Mouse (Mus musculus): ENCODE data around the gene Nat8f1. TPM values are rescaled to one million over a fixed set of nuclear protein-coding genes. Genes with fewer than 3 reads are reported as not detected.

The Nat8f1 gene
- polyA plus RNA-seq, 1 experiment from 2014 or later: 6.2 TPM

DNA sequence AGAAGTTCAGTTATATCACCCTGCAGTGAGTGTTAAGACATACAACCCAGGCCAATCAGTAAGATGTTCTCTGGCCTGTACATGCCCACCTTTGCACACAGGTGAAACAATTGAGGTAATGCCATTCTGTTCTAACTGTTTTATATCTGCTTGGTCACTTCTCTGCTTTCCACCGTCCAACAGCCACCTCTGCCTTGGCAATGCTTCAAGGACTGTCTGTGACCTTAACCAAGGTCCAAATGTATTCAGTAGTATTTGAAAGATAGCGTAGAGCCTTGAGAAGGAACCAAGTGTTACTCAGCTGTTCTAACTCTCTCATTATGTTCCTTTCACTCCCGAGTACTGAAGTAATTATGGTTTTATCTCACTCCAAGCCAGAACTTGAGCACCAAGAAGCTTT, 52.9 kb downstream of the Nat8f1 start:
- no peak for DNase-seq (ENCODE audit: low spot score, missing footprints)
- no peak for ATAC-seq (ENCODE audit: low FRiP score)

DNA sequence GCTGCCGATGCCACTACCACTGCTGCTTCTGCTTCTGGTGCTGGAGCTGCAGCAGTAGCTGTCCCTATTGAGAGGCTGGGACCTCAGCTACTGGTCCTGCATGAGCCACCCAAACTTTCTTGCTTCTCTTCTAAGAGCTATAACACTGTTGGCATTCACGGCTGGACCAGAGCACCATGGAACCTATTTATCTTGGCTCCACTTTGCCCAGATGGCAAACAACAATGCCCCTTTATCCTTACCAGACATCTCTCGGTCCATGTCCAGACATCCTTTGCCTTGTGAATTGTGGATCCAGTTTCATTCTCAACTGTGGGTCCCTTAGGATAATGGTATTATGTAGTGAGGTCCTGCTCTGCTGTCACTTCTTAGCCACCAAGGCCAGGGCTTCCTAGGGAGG, 54.2 kb downstream of the Nat8f1 start:
- ATAC-seq (ENCODE audit: low FRiP score): no peak
- Histone ChIP-seq H3K9ac (ENCODE audit: low read length) (no peak overlapping the region), H3K4me2 (no peak overlapping the region), H3K36me3 (ENCODE audit: control insufficient read depth, insufficient read depth, low read length) (no peaks in the 10 kb centered on the region), H3K27me3 (ENCODE audit: control insufficient read depth, insufficient read depth, low read length) (no peaks in the 10 kb centered on the region), H3K4me1 (ENCODE audit: control insufficient read depth, insufficient read depth, low read length) (no peaks in the 10 kb centered on the region), H3K9me3 (ENCODE audit: control insufficient read depth, low read length) (no peaks in the 10 kb centered on the region), H3K27ac (ENCODE audit: low read depth, low read length) (no peak overlapping the region), H3K4me3 (ENCODE audit: low read depth, low read length) (no peak overlapping the region)
- WGBS: 86% methylated on average over 3 of the region's 3 CpGs
- no peak for DNase-seq (ENCODE audit: low spot score, missing footprints)

More for the DNA sequence above, 52.9 kb downstream of the Nat8f1 start:
- Histone ChIP-seq H3K4me1 (ENCODE audit: control insufficient read depth, insufficient read depth, low read length) (no peaks in the 10 kb centered on the region), H3K4me2 (no peak overlapping the region), H3K36me3 (ENCODE audit: control insufficient read depth, insufficient read depth, low read length) (no peaks in the 10 kb centered on the region), H3K9me3 (ENCODE audit: control insufficient read depth, low read length) (no peaks in the 10 kb centered on the region), H3K27ac (ENCODE audit: low read depth, low read length) (no peak overlapping the region), H3K9ac (ENCODE audit: low read length) (no peak overlapping the region), H3K4me3 (ENCODE audit: low read depth, low read length) (no peak overlapping the region), H3K27me3 (ENCODE audit: control insufficient read depth, insufficient read depth, low read length) (no peaks in the 10 kb centered on the region)
- WGBS: 79% methylated on average over 3 of the region's 3 CpGs

Other genes with a start within 250 kb of the Nat8f1 start
- gene Nat8f7, start 202.5 kb downstream of the Nat8f1 start, polyA plus RNA-seq (2014; fragmentation: Nextera tagmentation; extraction: Ambion mirVana): not detected in 2 replicates
- gene Nat8f3, start 149.9 kb downstream of the Nat8f1 start, polyA plus RNA-seq (2014; fragmentation: Nextera tagmentation; extraction: Ambion mirVana): 0.10 TPM in 1 of 2 replicates, not detected in the other
- gene Nat8f6, start 94.7 kb downstream of the Nat8f1 start, polyA plus RNA-seq (2014; fragmentation: Nextera tagmentation; extraction: Ambion mirVana): not detected in 2 replicates
- gene Nat8f5, start 94.7 kb downstream of the Nat8f1 start, polyA plus RNA-seq (2014; fragmentation: Nextera tagmentation; extraction: Ambion mirVana): not detected in 2 replicates
- not detected in 2 replicates for gene Nat8, start 83.6 kb downstream of the Nat8f1 start, polyA plus RNA-seq (2014; fragmentation: Nextera tagmentation; extraction: Ambion mirVana)
- not detected in 2 replicates for gene Nat8f2, start 46.5 kb downstream of the Nat8f1 start, polyA plus RNA-seq (2014; fragmentation: Nextera tagmentation; extraction: Ambion mirVana)
- 6.0 and 7.0 TPM in 2 replicates for gene Nat8f4, start 10.8 kb downstream of the Nat8f1 start, polyA plus RNA-seq (2014; fragmentation: Nextera tagmentation; extraction: Ambion mirVana)
- gene Tprkb, start 3.8 kb downstream of the Nat8f1 start, polyA plus RNA-seq (2014; fragmentation: Nextera tagmentation; extraction: Ambion mirVana): 33.6 and 40.7 TPM in 2 replicates
- 40.3 and 42.6 TPM in 2 replicates for gene Dusp11, start 46.0 kb upstream of the Nat8f1 start, polyA plus RNA-seq (2014; fragmentation: Nextera tagmentation; extraction: Ambion mirVana)
- gene Figla, start 100.5 kb upstream of the Nat8f1 start, polyA plus RNA-seq (2014; fragmentation: Nextera tagmentation; extraction: Ambion mirVana): not detected in 2 replicates
- 57.8 and 64.5 TPM in 2 replicates for gene Add2, start 113.0 kb upstream of the Nat8f1 start, polyA plus RNA-seq (2014; fragmentation: Nextera tagmentation; extraction: Ambion mirVana)